Mouse (Mus musculus): ENCODE data around the gene Hes3.

GRCm38 (mm10) chr4:152262187-152262586 lies 29.3 kb downstream of the Hes3 start:
- TF ChIP-seq CTCF (IDR thresholded peaks at IDR 0.05; ENCODE audit: borderline replicate concordance, insufficient read depth, low read length) = no peak
- TF ChIP-seq POLR2A (IDR thresholded peaks at IDR 0.05; ENCODE audit: low read depth, low read length) = no peak

Data from embryonic fibroblast, embryonic 13.5 days (primary cell).